Mouse (Mus musculus): Measurements from ENCODE around the gene Abca8b. TPM values are rescaled to one million over a fixed set of nuclear protein-coding genes. Genes with fewer than 3 reads are reported as not detected.
"Not testable (repeated sequence)": the region's sequence is repeated elsewhere in the genome, so short reads cannot be mapped to it uniquely, and the experiment has no call there.

The Abca8b gene
- polyA plus RNA-seq, 1 experiment from 2014 or later: 0.46 TPM

- not testable (repeated sequence) for H3K27ac ChIP-seq (ENCODE audit: low read depth, low read length)
These were observed 8.1 kb downstream of the Abca8b start for GRCm38 (mm10) chr11:109987460-109988072.

GRCm38 (mm10) chr11:109981872-109982271 lies 13.8 kb downstream of the Abca8b start:
- Histone ChIP-seq H3K36me3 (ENCODE audit: control insufficient read depth, insufficient read depth, low read length) (no peaks in the 10 kb centered on the region), H3K9ac (ENCODE audit: low read depth, low read length) (no peak overlapping the region), H3K27me3 (ENCODE audit: control insufficient read depth, insufficient read depth, low read length) (no peaks in the 10 kb centered on the region), H3K4me3 (ENCODE audit: low read length) (no peak overlapping the region), H3K4me1 (ENCODE audit: control insufficient read depth, insufficient read depth, low read length) (no peaks in the 10 kb centered on the region), H3K4me2 (replicated peaks; ENCODE audit: low read depth, low read length) (no peak overlapping the region), H3K9me3 (ENCODE audit: control insufficient read depth, low read length) (no peaks in the 10 kb centered on the region), H3K27ac (ENCODE audit: low read depth, low read length) (no peak overlapping the region)
- 92% methylated on average over 2 of the region's 2 CpGs for WGBS
- no peak for ATAC-seq (ENCODE audit: low FRiP score, low TSS enrichment)

More at GRCm38 (mm10) chr11:109987460-109988072, 8.1 kb downstream of the Abca8b start:
- 0 out of 2 replicates have a peak, but pooled peaks have one; percentile 24 for ATAC-seq (ENCODE audit: low FRiP score, low TSS enrichment)
- H3K27me3 ChIP-seq (ENCODE audit: control insufficient read depth, insufficient read depth, low read length); H3K4me2 ChIP-seq (replicated peaks; ENCODE audit: low read depth, low read length); H3K4me1 ChIP-seq (ENCODE audit: control insufficient read depth, insufficient read depth, low read length); H3K4me3 ChIP-seq (ENCODE audit: low read length); H3K9ac ChIP-seq (ENCODE audit: low read depth, low read length); H3K36me3 ChIP-seq (ENCODE audit: control insufficient read depth, insufficient read depth, low read length); H3K9me3 ChIP-seq (ENCODE audit: control insufficient read depth, low read length): not testable (repeated sequence)
- 29% methylated on average over 11 of the region's 11 CpGs for WGBS

- no peaks in the 10 kb centered on the region for H3K27me3 ChIP-seq (ENCODE audit: control insufficient read depth, insufficient read depth, low read length)
- no peak overlapping the region for H3K4me3 ChIP-seq (ENCODE audit: low read length)
- H3K4me1 ChIP-seq (ENCODE audit: control insufficient read depth, insufficient read depth, low read length): no peaks in the 10 kb centered on the region
- H3K36me3 ChIP-seq (ENCODE audit: control insufficient read depth, insufficient read depth, low read length): no peaks in the 10 kb centered on the region
- no peak overlapping the region for H3K27ac ChIP-seq (ENCODE audit: low read depth, low read length)
- H3K9ac ChIP-seq (ENCODE audit: low read depth, low read length): no peak overlapping the region
- no peak for ATAC-seq (ENCODE audit: low FRiP score, low TSS enrichment)
- WGBS: 44% methylated on average over 4 of the region's 4 CpGs
- H3K4me2 ChIP-seq (replicated peaks; ENCODE audit: low read depth, low read length): no peak overlapping the region
- no peaks in the 10 kb centered on the region for H3K9me3 ChIP-seq (ENCODE audit: control insufficient read depth, low read length)
These were observed 25.1 kb downstream of the Abca8b start for GRCm38 (mm10) chr11:109970521-109970920.

- Histone ChIP-seq H3K27me3 (ENCODE audit: control insufficient read depth, insufficient read depth, low read length) (no peaks in the 10 kb centered on the region), H3K4me3 (ENCODE audit: low read length) (no peak overlapping the region), H3K27ac (ENCODE audit: low read depth, low read length) (no peak overlapping the region), H3K4me2 (replicated peaks; ENCODE audit: low read depth, low read length) (no peak overlapping the region), H3K9ac (ENCODE audit: low read depth, low read length) (no peak overlapping the region), H3K9me3 (ENCODE audit: control insufficient read depth, low read length) (no peaks in the 10 kb centered on the region), H3K4me1 (ENCODE audit: control insufficient read depth, insufficient read depth, low read length) (no peaks in the 10 kb centered on the region), H3K36me3 (ENCODE audit: control insufficient read depth, insufficient read depth, low read length) (no peaks in the 10 kb centered on the region)
- ATAC-seq (ENCODE audit: low FRiP score, low TSS enrichment): no peak
- 87% methylated on average over 4 of the region's 4 CpGs for WGBS
These were observed 33.9 kb downstream of the Abca8b start for GRCm38 (mm10) chr11:109961495-109962492.

GRCm38 (mm10) chr11:109955185-109955584 lies 40.5 kb downstream of the Abca8b start:
- Histone ChIP-seq H3K4me3 (ENCODE audit: low read length) (no peak overlapping the region), H3K4me1 (ENCODE audit: control insufficient read depth, insufficient read depth, low read length) (no peaks in the 10 kb centered on the region), H3K9me3 (ENCODE audit: control insufficient read depth, low read length) (no peaks in the 10 kb centered on the region), H3K27ac (ENCODE audit: low read depth, low read length) (no peak overlapping the region), H3K4me2 (replicated peaks; ENCODE audit: low read depth, low read length) (no peak overlapping the region), H3K9ac (ENCODE audit: low read depth, low read length) (no peak overlapping the region), H3K36me3 (ENCODE audit: control insufficient read depth, insufficient read depth, low read length) (no peaks in the 10 kb centered on the region), H3K27me3 (ENCODE audit: control insufficient read depth, insufficient read depth, low read length) (no peaks in the 10 kb centered on the region)
- ATAC-seq (ENCODE audit: low FRiP score, low TSS enrichment): no peak
- WGBS: 94% methylated on average over 1 of the region's 1 CpGs

GRCm38 (mm10) chr11:109936915-109937314 lies 58.7 kb downstream of the Abca8b start:
- Histone ChIP-seq H3K4me3 (ENCODE audit: low read length) (no peak overlapping the region), H3K27ac (ENCODE audit: low read depth, low read length) (no peak overlapping the region), H3K36me3 (ENCODE audit: control insufficient read depth, insufficient read depth, low read length) (no peaks in the 10 kb centered on the region), H3K4me2 (replicated peaks; ENCODE audit: low read depth, low read length) (no peak overlapping the region), H3K9ac (ENCODE audit: low read depth, low read length) (no peak overlapping the region), H3K4me1 (ENCODE audit: control insufficient read depth, insufficient read depth, low read length) (no peaks in the 10 kb centered on the region), H3K27me3 (ENCODE audit: control insufficient read depth, insufficient read depth, low read length) (no peaks in the 10 kb centered on the region), H3K9me3 (ENCODE audit: control insufficient read depth, low read length) (no peaks in the 10 kb centered on the region)
- no peak for ATAC-seq (ENCODE audit: low FRiP score, low TSS enrichment)
- WGBS: 92% methylated on average over 5 of the region's 5 CpGs

- H3K9me3 ChIP-seq (ENCODE audit: control insufficient read depth, low read length); H3K36me3 ChIP-seq (ENCODE audit: control insufficient read depth, insufficient read depth, low read length); H3K4me3 ChIP-seq (ENCODE audit: low read length); H3K27ac ChIP-seq (ENCODE audit: low read depth, low read length); H3K4me1 ChIP-seq (ENCODE audit: control insufficient read depth, insufficient read depth, low read length); ATAC-seq (ENCODE audit: low FRiP score, low TSS enrichment); H3K4me2 ChIP-seq (replicated peaks; ENCODE audit: low read depth, low read length); H3K9ac ChIP-seq (ENCODE audit: low read depth, low read length); H3K27me3 ChIP-seq (ENCODE audit: control insufficient read depth, insufficient read depth, low read length): not testable (repeated sequence)
- WGBS: 8% methylated on average over 4 of the region's 4 CpGs
These were observed 62.4 kb downstream of the Abca8b start for GRCm38 (mm10) chr11:109933207-109933606.

- 84% methylated on average over 2 of the region's 2 CpGs for WGBS
- no peak for ATAC-seq (ENCODE audit: low FRiP score, low TSS enrichment)
These were observed 67.2 kb downstream of the Abca8b start for GRCm38 (mm10) chr11:109928489-109928888.

More at GRCm38 (mm10) chr11:109928489-109928888, 67.2 kb downstream of the Abca8b start:
- Histone ChIP-seq H3K4me3 (ENCODE audit: low read length) (no peak overlapping the region), H3K27me3 (ENCODE audit: control insufficient read depth, insufficient read depth, low read length) (no peaks in the 10 kb centered on the region), H3K4me2 (replicated peaks; ENCODE audit: low read depth, low read length) (no peak overlapping the region), H3K4me1 (ENCODE audit: control insufficient read depth, insufficient read depth, low read length) (no peaks in the 10 kb centered on the region), H3K27ac (ENCODE audit: low read depth, low read length) (no peak overlapping the region), H3K9me3 (ENCODE audit: control insufficient read depth, low read length) (no peaks in the 10 kb centered on the region), H3K36me3 (ENCODE audit: control insufficient read depth, insufficient read depth, low read length) (no peaks in the 10 kb centered on the region), H3K9ac (ENCODE audit: low read depth, low read length) (no peak overlapping the region)
